Mouse (Mus musculus) hindbrain, embryonic 14.5 days (tissue): ENCODE results near the gene Eif2b3. TPM values are rescaled to one million over a fixed set of nuclear protein-coding genes. Genes with fewer than 3 reads are reported as not detected.

Experiments used
- ATAC-seq: fragments of 200-750 bp; cut with Nextera tagmentation; 2 replicates; pipeline ENCODE4 v1.8.0; 2017; ENCODE audit warnings: moderate number of reproducible peaks, mild to moderate bottlenecking, moderate TSS enrichment, moderate library complexity; ENCODE audit not compliant: low FRiP score
- DNase-seq: peaks from one replicate; pipeline ENCODE4 v3.0.0-alpha.2; 2015; ENCODE audit warnings: low spot score
- H3K27ac ChIP-seq: fragments of 300-500 bp; sonication (generic); 2 replicates; pipeline ENCODE4 v1.5.1; 2014; ENCODE audit warnings: mild to moderate bottlenecking, moderate library complexity
- H3K27me3 ChIP-seq: fragments of 300-500 bp; sonication (generic); 2 replicates; pipeline ENCODE4 v1.6.1; 2014; ENCODE audit warnings: mild to moderate bottlenecking, low read length, mixed read lengths; ENCODE audit not compliant: control insufficient read depth, insufficient read depth
- H3K36me3 ChIP-seq: fragments of 300-500 bp; sonication (generic); replicated peaks from 2 replicates; pipeline ENCODE4 v1.6.1; 2014; ENCODE audit not compliant: control insufficient read depth, insufficient read depth
- H3K4me1 ChIP-seq: fragments of 300-500 bp; sonication (generic); replicated peaks from 2 replicates; pipeline ENCODE4 v1.6.1; 2014; ENCODE audit warnings: antibody characterized with exemption, low read length, mixed read lengths; ENCODE audit not compliant: control insufficient read depth, insufficient read depth
- H3K4me2 ChIP-seq: fragments of 300-500 bp; sonication (generic); replicated peaks from 2 replicates; pipeline ENCODE4 v1.6.1; 2014; ENCODE audit warnings: mild to moderate bottlenecking, moderate library complexity
- H3K4me3 ChIP-seq: fragments of 300-500 bp; sonication (generic); replicated peaks from 2 replicates; pipeline ENCODE4 v1.5.1; 2014; ENCODE audit warnings: mild to moderate bottlenecking, low read length
- H3K9ac ChIP-seq: fragments of 300-500 bp; sonication (generic); 2 replicates; pipeline ENCODE4 v1.6.1; 2014
- H3K9me3 ChIP-seq: fragments of 300-500 bp; sonication (generic); 2 replicates; pipeline ENCODE4 v1.6.1; 2016; ENCODE audit warnings: low read length; ENCODE audit not compliant: control insufficient read depth
- WGBS: fragments of 180-500 bp; shearing (Covaris S2); extraction: QIAGEN DNeasy Blood & Tissue Kit; methylation state at CpG from one replicate; pipeline ENCODE4 v1.1.7; 2014; 5-methylcytosine and 5-hydroxymethylcytosine counted together
- polyA plus RNA-seq: library from polyadenylated mRNA; unstranded; fragments of >200 nt; fragmentation: Nextera tagmentation; extraction: Ambion mirVana; gene quantifications from 2 replicates; pipeline ENCODE4 v1.2.1, GENCODE M21; 2014

The Eif2b3 gene
- polyA plus RNA-seq, 1 experiment from 2014 or later: 48.6 TPM

- no peak for ATAC-seq
- WGBS: 58% methylated on average over 8 of the region's 8 CpGs
These were observed 79.0 kb downstream of the Eif2b3 start for GRCm38 (mm10) chr4:117097969-117098763.

GRCm38 (mm10) chr4:117098764-117099036, 79.5 kb downstream of the Eif2b3 start:
- ATAC-seq (no peak), DNase-seq (no peak)
- Histone ChIP-seq H3K9ac (no peak overlapping the region), H3K4me2 (peak overlapping the region; percentile 96; the same call in 1 of the 2 replicates), H3K4me3 (no peak overlapping the region), H3K27ac (no peak overlapping the region), H3K9me3 (no peaks in the 10 kb centered on the region), H3K4me1 (peaks cover 23% of the 10 kb centered on the region), H3K36me3 (peaks cover 6% of the 10 kb centered on the region; the same call in 1 of the 2 replicates), H3K27me3 (0 out of 2 replicates have a peak, but pooled peaks cover 3% of the 10 kb centered on the region)
- WGBS: 74% methylated on average over 2 of the region's 2 CpGs

More at GRCm38 (mm10) chr4:117097969-117098763, 79.0 kb downstream of the Eif2b3 start:
- no peaks in the 10 kb centered on the region for H3K9me3 ChIP-seq
- H3K4me1 ChIP-seq: peaks cover 23% of the 10 kb centered on the region
- peaks cover 6% of the 10 kb centered on the region; the same call in 1 of the 2 replicates for H3K36me3 ChIP-seq
- H3K4me2 ChIP-seq: peak overlapping the region; percentile 96
- H3K4me3 ChIP-seq: no peak overlapping the region
- no peak for DNase-seq
- no peak overlapping the region for H3K27ac ChIP-seq
- 0 out of 2 replicates have a peak overlapping the region, but pooled peaks have one; percentile 88 for H3K9ac ChIP-seq
- 0 out of 2 replicates have a peak, but pooled peaks cover 3% of the 10 kb centered on the region for H3K27me3 ChIP-seq

GRCm38 (mm10) chr4:117100036-117100435, 80.8 kb downstream of the Eif2b3 start:
- H3K9ac ChIP-seq: no peak overlapping the region
- 65% methylated on average over 4 of the region's 4 CpGs for WGBS
- ATAC-seq (no peak), DNase-seq (no peak)
- no peak overlapping the region for H3K4me2 ChIP-seq
- H3K36me3 ChIP-seq: peaks cover 6% of the 10 kb centered on the region; the same call in 1 of the 2 replicates
- no peaks in the 10 kb centered on the region for H3K9me3 ChIP-seq
- no peaks in the 10 kb centered on the region for H3K27me3 ChIP-seq
- H3K4me3 ChIP-seq: no peak overlapping the region
- no peak overlapping the region for H3K27ac ChIP-seq
- peaks cover 23% of the 10 kb centered on the region for H3K4me1 ChIP-seq

- Histone ChIP-seq H3K4me2 (no peak overlapping the region), H3K36me3 (peaks cover 8% of the 10 kb centered on the region; the same call in 1 of the 2 replicates), H3K9ac (no peak overlapping the region), H3K9me3 (no peaks in the 10 kb centered on the region), H3K27ac (no peak overlapping the region), H3K27me3 (no peaks in the 10 kb centered on the region), H3K4me1 (peaks cover 16% of the 10 kb centered on the region), H3K4me3 (no peak overlapping the region)
- DNase-seq (no peak), ATAC-seq (no peak)
- 57% methylated on average over 7 of the region's 7 CpGs for WGBS
These were observed 82.0 kb downstream of the Eif2b3 start for GRCm38 (mm10) chr4:117101218-117101617.

- Histone ChIP-seq H3K9me3 (no peaks in the 10 kb centered on the region), H3K9ac (no peak overlapping the region), H3K27ac (no peak overlapping the region), H3K4me1 (no peaks in the 10 kb centered on the region), H3K36me3 (peaks cover 24% of the 10 kb centered on the region), H3K4me3 (no peak overlapping the region), H3K27me3 (no peaks in the 10 kb centered on the region), H3K4me2 (no peak overlapping the region)
- no peak for ATAC-seq
- DNase-seq: no peak
- WGBS: 80% methylated on average over 10 of the region's 10 CpGs
These were observed 85.5 kb downstream of the Eif2b3 start for GRCm38 (mm10) chr4:117104672-117105071.

GRCm38 (mm10) chr4:117105127-117105526, 85.9 kb downstream of the Eif2b3 start:
- no peak overlapping the region for H3K9ac ChIP-seq
- no peaks in the 10 kb centered on the region for H3K27me3 ChIP-seq
- H3K4me2 ChIP-seq: no peak overlapping the region
- no peaks in the 10 kb centered on the region for H3K4me1 ChIP-seq
- no peaks in the 10 kb centered on the region for H3K9me3 ChIP-seq
- peaks cover 28% of the 10 kb centered on the region for H3K36me3 ChIP-seq
- no peak for DNase-seq
- ATAC-seq: no peak
- WGBS: 45% methylated on average over 8 of the region's 10 CpGs
- H3K27ac ChIP-seq: no peak overlapping the region
- H3K4me3 ChIP-seq: no peak overlapping the region

GRCm38 (mm10) chr4:117107813-117108523, 88.8 kb downstream of the Eif2b3 start:
- no peaks in the 10 kb centered on the region for H3K27me3 ChIP-seq
- H3K27ac ChIP-seq: no peak overlapping the region
- H3K9me3 ChIP-seq: no peaks in the 10 kb centered on the region
- H3K4me1 ChIP-seq: no peaks in the 10 kb centered on the region
- H3K9ac ChIP-seq: no peak overlapping the region
- 91% methylated on average over 17 of the region's 18 CpGs for WGBS
- H3K36me3 ChIP-seq: peaks cover 47% of the 10 kb centered on the region
- H3K4me2 ChIP-seq: no peak overlapping the region
- ATAC-seq (no peak), DNase-seq (no peak)
- H3K4me3 ChIP-seq: no peak overlapping the region

GRCm38 (mm10) chr4:117108524-117108849, 89.3 kb downstream of the Eif2b3 start:
- no peak for ATAC-seq
- Histone ChIP-seq H3K9ac (no peak overlapping the region), H3K27ac (no peak overlapping the region), H3K36me3 (peaks cover 47% of the 10 kb centered on the region), H3K4me3 (no peak overlapping the region), H3K4me2 (no peak overlapping the region), H3K27me3 (no peaks in the 10 kb centered on the region), H3K4me1 (no peaks in the 10 kb centered on the region), H3K9me3 (no peaks in the 10 kb centered on the region)
- WGBS: 96% methylated on average over 6 of the region's 6 CpGs
- DNase-seq: no peak

- DNase-seq (no peak), ATAC-seq (no peak)
- Histone ChIP-seq H3K27ac (no peak overlapping the region), H3K36me3 (peaks cover 56% of the 10 kb centered on the region), H3K4me3 (no peak overlapping the region), H3K9ac (no peak overlapping the region), H3K4me2 (no peak overlapping the region), H3K27me3 (no peaks in the 10 kb centered on the region), H3K9me3 (no peaks in the 10 kb centered on the region), H3K4me1 (no peaks in the 10 kb centered on the region)
- WGBS: 96% methylated on average over 25 of the region's 25 CpGs
These were observed 90.1 kb downstream of the Eif2b3 start for GRCm38 (mm10) chr4:117109330-117109729.
